Mouse (Mus musculus): Measurements from ENCODE around the gene Gm11634. TPM values are rescaled to one million over a fixed set of nuclear protein-coding genes. Genes with fewer than 3 reads are reported as not detected.
"Not testable (repeated sequence)": the region's sequence is repeated elsewhere in the genome, so short reads cannot be mapped to it uniquely, and the experiment has no call there.

Gene Gm11634
- polyA plus RNA-seq, 1 experiment from 2014 or later, result not detected

DNA sequence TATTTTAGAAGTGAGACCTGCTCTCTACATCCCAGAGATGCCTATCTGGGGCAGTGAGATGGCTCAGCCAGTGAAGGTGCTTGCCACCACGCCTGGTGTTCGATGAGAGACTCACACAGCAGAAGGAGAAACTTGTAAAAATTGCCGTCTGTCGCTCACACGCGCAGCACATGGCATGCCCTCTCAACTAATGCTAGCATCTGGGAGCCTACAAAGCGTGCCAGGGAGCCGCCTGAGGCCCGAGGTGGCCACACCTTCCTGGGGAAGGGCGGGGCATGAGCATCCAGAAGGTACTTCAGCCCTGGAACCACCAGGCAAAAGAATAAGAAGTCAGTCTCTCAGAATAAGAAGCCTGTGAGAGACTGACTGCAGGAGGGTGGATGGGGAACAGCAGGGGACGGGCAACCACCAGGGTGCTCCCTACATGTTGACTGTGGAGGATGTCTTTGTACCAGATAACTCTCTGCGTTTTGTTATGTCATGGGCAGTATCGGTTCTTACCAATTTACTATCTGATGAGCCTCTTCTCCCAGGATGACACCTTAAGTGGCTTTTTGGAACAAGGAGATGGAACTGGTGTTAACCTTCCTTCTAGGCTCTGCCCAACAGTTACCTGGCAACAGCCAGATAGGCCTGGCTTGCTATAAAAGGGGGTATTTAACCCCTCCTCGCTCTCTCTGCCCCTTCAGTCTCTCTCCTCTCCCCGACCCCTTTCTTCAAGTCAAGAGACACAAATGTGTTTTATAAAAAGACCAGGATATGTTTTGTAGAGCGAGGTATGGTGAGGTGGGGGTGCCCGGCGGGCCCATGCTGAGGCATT, 18.1 kb upstream of the Gm11634 start:
- no peak for DNase-seq (ENCODE audit: low spot score)

- DNase-seq (ENCODE audit: low spot score), result no peak
These were observed 17.0 kb upstream of the Gm11634 start for GRCm38 (mm10) chr11:101616104-101616503.

DNA sequence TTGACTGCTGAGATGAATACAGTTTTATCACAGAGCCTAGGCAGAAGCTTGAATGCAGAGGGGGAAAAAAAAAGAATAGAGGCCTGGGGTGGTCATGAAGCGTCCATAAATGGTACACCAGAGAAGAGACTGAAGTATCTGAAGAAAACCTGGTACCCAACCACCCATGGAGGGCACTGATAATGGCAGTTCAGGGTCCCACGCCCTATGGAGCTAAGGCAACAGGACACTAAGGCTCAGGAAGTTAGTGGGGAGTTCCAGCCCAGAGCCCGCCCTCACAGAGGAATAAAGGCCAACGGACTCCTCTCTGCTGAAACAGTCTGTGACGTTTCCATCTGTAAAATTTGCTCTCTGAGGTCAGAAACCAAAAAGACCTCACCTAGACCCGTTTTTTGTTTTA, 16.3 kb upstream of the Gm11634 start:
- no peak for DNase-seq (ENCODE audit: low spot score)

DNA sequence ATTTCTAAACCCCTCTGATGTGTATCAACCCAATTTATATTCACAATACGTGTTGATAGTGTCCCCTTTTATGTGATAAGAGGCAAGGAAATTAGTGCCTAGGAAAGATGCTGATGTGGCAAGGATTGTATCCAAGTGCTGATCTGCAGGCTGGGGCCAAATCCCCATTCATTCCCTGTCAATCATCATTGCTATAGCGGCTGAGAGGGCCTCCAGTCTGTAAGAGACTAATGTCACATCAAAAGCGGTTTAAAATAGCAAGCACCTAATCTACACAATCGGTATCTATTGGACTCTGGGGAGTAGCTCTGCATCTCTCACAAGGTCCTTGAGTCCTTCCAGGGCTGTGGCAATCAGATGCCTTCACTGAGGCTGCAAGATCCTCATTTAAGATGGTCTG, 15.1 kb upstream of the Gm11634 start:
- DNase-seq (ENCODE audit: low spot score), result no peak

DNA sequence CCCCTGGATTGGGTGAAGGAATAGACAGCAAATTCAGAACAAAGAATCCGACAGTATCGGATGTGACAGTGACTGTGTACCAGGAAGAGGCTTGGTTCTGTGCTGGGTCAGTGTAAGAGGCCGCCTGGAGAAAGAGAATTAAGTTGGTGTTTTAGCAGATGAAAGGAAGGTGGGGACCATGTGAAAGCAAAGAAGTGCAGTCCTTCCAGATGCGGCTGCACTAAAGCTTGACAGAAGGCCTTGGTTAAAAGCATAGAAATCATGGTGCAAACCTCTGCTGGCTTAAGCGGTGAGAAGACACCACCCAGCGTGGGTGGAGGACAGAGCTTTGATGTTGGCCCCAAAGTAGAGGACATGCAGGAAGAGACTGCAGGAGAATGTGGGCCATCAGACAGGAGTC, 14.5 kb upstream of the Gm11634 start:
- no peak for DNase-seq (ENCODE audit: low spot score)

DNA sequence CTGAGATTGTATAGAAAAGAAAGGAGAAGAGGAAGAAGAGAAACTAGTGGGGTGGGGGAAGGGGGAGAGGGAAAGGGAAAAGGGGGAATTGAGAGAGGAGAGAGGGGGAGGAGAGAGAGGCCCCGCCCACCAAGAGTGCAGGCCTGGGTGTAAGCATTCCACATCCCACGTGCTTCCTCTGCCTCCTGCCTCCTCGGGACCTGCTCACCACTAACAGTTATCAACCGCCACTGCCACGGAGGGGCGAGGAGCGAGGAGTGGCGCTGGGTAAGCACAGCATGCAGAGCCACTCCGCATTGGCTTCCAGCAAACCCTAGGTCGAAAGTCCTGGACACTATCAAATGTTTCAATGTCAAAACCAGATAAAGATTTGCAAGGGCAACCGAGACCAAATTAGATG, 11.4 kb upstream of the Gm11634 start:
- DNase-seq (ENCODE audit: low spot score), result no peak

- not testable (repeated sequence) for DNase-seq (ENCODE audit: low spot score)
These were observed 8.1 kb upstream of the Gm11634 start for GRCm38 (mm10) chr11:101607134-101607533.

DNA sequence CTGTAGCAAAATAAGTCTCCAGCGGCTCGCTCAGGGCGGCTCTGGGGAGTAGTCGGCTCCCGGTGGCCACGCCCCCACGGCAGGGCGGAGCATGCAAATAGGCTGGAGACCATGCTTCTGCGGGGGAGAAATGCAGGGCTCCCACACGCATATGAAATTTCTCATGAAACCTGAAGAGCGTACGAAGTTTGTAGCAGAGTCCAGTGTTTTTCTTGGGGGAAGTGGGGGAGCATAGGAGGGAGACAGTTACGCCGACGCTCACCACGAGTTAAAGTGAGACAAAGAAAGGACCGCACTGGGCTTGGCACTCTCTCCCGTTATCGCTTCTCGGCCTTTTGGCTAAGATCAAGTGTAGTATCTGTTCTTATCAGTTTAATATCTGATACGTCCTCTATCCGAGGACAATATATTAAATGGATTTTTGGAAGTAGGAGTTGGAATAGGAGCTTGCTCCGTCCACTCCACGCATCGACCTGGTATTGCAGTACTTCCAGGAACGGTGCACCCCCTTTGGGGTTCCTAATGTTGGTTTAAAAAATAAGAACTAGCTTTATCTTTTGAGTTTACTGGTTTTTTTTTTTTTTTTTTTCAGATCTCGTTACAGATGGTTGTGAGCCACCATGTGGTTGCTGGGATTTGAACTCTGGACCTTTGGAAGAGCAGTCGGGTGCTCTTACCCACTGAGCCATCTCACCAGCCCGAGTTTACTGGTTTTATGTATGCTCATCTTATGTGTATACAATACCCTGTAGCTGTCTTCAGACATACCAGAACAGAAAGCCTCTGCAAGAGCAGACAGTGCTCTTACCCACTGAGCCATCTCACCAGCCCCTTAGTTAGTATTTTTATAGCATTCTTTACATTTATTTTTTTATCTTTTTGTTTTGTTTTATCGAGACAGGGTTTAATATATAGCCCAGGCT, 5.7 kb upstream of the Gm11634 start:
- peak; percentile 76 for DNase-seq (ENCODE audit: low spot score)

- DNase-seq (ENCODE audit: low spot score), result no peak
These were observed 5.1 kb upstream of the Gm11634 start for GRCm38 (mm10) chr11:101604116-101604515.

- peak; percentile 81 for DNase-seq (ENCODE audit: low spot score)
These were observed 3.4 kb upstream of the Gm11634 start for GRCm38 (mm10) chr11:101602491-101602890.

DNA sequence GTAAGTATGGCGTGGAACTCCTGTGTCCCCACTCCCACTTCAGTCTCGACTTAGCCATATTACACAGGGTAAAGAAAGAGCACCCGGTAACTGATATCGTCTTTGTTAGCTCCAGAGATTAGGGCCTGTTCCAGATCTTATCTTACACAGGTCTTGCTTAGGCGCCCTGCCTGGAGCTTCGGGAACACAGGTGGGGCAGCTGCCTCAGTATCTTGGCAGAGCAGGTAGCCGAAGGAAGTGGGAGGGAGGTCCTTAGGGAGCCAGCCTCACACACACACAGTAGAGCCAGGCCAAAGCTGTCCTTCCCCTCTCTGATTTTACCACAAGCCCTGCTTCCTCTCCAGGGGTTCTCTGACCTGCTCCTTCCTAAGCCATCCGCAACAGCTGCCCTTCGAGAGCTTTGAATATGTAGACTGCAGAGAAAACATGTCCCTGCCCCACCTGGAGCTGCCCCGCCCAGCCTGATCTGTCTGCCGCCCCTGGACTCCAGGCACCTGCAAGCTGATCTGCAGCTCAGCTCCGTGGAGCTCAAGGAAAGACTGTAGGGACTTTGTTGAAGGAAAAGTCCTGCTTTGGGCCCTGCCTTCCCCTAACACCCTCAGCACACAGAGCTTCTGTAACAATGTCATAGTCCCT, 8.9 kb downstream of the Gm11634 start:
- no peak for DNase-seq (ENCODE audit: low spot score)

GRCm38 (mm10) chr11:101589444-101589843, 9.6 kb downstream of the Gm11634 start:
- peak; percentile 69 for DNase-seq (ENCODE audit: low spot score)

DNA sequence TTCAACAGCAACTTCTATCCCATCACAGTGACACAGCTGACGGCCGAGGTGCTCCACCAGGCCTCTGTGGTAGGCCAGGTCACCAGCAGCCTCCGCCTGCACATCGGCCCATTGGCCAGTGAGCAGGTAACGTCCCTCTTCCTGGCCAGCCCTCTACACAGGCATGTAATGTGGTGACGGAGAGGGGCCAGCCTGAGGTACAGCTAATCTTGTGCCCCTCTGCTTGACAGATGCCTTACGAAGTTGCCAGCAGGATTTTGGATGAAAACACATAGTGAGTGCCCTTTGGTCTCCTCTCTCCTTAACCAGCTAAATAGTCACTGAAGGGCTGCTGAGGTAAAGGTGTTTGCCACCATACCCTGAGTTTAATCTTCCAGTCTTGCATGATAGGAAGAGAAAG, 10.2 kb downstream of the Gm11634 start:
- DNase-seq (ENCODE audit: low spot score), result no peak

DNA sequence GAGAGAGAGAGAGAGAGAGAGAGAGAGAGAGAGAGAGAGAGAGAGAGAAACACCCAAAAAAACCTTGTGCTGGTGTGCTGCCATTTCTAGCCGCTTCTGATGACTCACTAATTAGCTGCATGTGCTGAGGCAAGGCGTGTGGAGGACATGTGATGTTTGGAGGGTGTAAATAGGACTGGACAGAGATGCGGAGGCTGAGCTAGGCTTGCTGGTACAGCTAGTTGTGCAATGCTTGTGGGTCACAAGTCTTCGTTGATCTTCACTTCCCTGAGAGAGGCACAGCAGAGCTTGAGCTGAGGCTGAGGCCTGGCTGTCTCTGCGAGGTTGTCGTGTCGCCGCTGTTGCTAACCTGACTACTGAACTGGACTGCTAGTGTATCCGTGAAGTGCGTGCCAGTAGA, 11.4 kb downstream of the Gm11634 start:
- DNase-seq (ENCODE audit: low spot score), result no peak

DNA sequence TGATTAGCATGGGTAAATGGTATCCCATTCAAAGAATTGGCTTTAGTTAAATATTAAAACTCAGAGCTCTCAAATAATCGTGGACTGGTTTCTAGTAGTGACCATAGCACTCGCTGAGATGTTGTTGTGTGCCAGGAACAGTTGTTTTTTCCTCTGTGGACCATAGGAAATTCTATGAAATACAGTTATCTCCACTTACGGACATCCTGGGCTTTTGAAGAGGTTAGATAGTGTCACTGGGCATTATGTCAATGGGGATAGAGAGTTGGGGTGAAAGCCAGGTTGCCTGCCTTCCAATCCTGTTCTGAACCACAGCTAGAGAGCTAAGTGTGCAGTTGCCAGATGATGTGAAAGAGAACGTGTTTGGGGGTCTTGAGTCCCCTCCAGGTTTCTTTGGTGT, 13.3 kb downstream of the Gm11634 start:
- DNase-seq (ENCODE audit: low spot score), result no peak

DNA sequence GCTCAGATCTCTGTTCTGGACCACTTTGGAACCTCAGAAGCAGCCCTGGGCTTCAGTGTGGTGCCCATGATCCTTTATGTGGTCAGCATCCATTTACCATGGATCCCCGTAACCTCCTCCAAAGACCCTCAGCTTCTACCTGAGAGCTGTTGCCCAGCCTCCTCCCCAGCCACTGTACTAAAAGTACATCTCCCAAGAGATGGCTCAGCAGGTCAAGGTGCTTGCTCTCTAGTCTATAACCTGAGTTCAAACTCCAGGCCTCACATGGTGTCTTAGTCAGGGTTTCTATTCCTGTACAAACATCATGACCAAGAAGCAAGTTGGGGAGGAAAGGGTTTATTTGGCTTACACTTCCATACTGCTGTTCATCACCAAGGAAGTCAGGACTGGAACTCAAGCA, 14.0 kb downstream of the Gm11634 start:
- not testable (repeated sequence) for DNase-seq (ENCODE audit: low spot score)

DNA sequence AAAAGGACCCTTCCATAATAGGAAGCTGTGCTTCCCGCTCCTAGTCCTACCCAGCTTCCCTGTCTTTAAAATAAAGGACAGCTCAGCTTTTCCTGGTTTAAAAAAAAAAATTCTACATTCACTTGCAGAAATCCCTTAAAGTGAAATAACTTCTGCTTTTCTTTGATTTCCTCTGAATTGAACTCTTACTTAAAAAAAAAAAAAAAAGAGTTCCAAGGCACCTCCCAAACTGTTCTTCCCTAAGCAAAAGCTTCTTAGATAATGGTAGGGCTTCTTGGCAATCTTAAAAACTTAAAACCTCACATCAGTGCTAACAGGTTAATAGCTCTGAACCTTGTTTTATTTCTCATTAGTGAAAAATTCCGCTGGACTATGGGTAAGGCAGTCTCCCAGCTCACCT, 15.9 kb downstream of the Gm11634 start:
- no peak for DNase-seq (ENCODE audit: low spot score)

GRCm38 (mm10) chr11:101582054-101583035, 16.7 kb downstream of the Gm11634 start, which contains the start of gene Tmem106a:
Tmem106a (plus strand) TSS chr11:101582242.
- peak; percentile 75 for DNase-seq (ENCODE audit: low spot score)

DNA sequence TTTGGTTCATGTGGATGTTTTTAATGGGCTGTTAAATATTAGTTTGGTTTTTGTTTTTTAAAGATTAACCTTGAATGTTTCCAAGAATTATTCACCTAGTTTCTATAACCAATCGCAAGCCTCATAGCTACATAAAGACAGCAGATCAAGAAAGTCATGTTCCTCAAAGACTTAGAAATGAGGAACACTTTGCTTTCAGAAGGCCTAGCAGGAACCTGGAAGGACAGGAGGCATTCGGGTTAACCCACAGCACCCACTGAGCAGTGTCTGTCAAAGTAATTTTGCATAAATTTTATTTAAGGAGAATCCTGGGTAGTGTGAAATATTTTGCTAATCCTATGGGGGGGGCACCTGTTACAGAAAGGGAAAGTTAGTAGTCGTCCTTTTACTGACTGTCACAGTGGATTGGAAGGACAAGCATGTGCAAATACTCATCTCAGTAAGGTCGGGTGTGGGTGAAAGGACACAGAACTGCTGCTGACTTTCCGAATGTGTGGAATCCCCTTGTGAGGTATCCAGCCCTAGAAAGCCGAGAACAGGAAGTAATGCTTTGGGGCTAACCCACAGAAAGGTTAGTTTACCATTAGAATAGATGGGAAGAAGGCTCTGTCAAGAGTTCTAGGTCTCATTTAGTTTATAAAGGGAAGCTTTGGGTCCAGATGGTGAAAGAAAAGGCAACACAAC, 17.8 kb downstream of the Gm11634 start:
- no peak for DNase-seq (ENCODE audit: low spot score)

DNA sequence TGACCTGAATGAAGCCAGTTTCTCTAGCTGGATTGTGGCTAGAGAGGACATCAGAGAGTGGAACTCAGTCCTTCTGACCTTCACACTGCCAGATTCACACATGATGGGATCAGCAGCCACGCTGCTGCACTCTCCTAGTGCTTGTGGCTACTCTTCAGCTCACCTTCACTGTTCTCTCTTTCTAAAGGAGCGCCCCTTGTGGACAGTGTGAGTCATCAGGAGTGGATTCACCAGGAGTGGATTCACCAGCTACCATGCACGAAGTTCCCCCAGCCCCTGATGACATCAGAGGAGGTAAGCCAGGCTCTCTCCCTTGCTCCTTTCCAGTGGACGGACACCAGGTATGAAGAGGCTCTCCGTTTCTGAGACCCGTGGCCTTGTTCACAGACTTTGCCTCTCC, 22.9 kb downstream of the Gm11634 start:
- no peak for DNase-seq (ENCODE audit: low spot score)

Data from thymus, postnatal 0 days (tissue).